Mouse (Mus musculus) MEL-GATA-1-ER (cell line): ENCODE data around the gene Defb20.
"Not testable (repeated sequence)": the region's sequence is repeated elsewhere in the genome, so short reads cannot be mapped to it uniquely, and the experiment has no call there.

ENCODE experiments used
- DNase-seq: peaks from one replicate; pipeline ENCODE4 v3.0.0-alpha.2; 2012; ENCODE audit warnings: low read depth; ENCODE audit errors: extremely low read depth

The Defb20 gene

GRCm38 (mm10) chr2:152476763-152477162, at the start of gene Defb20:
Defb20 (plus strand) TSS chr2:152477063.
- no peak for DNase-seq

- DNase-seq, result no peak
Observed at GRCm38 (mm10) chr2:152427493-152427892, 49.4 kb upstream of the Defb20 start.

DNA sequence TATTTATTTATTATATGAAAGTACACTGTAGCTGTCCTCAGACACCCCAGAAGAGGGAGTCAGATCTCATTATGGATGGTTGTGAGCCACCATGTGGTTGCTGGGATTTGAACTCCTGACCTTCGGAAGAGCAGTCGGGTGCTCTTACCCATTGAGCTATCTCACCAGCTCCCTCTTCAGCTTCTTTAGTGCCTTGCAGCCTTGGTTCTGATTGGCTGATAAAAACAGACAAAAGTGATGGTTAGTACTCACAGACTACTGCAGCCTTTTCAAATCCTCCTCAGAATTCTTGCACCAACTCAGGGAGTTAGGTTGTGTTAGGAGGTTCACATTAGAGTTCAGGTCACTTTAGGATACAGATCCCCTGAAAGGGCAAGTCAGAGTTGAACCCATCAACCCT, 48.4 kb upstream of the Defb20 start:
- DNase-seq, result not testable (repeated sequence)

DNA sequence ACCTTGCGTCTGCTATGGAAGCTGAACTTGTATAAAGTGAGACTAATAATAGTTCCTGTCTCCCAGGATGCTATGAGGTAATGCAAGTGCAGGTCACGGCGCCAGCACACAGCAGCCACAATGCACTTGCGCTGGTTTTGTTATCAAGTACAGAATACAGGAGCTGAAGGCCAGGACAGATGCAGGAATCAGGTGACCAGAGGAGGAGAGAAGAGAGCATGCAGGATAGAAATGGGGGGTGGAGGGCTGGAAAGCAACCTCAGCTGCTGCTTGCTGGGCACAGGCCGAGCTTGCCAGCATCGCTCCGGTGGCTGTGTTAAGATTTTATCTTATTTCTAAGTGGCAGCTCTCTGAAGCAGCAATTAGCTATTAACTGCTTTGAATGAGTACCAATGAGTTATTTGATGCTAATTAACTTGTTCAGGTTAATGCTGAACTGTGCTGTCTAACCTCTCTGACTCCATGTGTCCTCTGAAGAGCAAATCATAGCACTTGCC, 40.4 kb upstream of the Defb20 start:
- DNase-seq, result no peak

DNA sequence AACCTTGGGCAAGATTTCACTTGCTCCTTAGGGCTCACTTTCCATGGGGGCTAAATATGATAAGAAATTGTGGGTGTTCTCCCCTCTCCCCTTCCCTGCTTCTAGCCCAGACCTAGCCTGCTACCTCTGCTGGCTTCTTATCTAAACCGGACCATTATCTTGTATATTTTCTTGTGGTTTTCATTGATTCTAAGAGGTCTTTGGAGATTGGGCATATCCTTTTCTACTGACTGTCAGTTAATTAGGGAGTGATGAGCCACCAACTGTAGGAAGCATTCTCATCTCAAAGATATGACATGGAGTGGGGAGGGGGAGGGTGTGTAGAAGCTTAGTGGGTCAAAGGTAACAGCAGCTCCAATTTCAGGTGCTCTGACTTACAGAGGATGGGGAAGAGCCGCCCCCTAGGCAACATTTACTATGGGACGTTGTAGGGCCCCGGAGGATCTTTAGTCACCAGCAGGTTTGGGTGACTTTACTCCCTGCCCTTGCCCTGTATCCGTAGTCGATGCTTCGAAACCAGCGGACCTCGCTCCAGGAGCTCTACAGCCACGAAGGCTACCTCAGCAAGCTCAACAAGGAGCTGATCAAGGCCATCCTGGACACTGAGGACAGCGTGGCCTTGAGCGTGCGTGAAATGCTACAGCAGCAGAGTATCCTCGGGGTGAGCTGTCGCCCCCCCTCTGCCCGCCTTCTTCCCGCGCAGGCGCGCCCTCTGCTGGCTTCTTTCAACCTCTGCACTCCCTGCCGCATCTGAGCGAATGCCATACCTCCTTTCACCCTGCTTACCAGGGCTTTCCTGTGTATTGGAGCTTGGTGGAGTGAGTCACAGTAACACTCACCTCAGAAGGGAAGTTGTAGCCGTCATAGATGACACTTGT, 39.6 kb upstream of the Defb20 start:
- peak; percentile 53 for DNase-seq

GRCm38 (mm10) chr2:152438963-152439362, 37.9 kb upstream of the Defb20 start:
- DNase-seq, result no peak

GRCm38 (mm10) chr2:152439833-152440232, 37.0 kb upstream of the Defb20 start:
- DNase-seq, result no peak

DNA sequence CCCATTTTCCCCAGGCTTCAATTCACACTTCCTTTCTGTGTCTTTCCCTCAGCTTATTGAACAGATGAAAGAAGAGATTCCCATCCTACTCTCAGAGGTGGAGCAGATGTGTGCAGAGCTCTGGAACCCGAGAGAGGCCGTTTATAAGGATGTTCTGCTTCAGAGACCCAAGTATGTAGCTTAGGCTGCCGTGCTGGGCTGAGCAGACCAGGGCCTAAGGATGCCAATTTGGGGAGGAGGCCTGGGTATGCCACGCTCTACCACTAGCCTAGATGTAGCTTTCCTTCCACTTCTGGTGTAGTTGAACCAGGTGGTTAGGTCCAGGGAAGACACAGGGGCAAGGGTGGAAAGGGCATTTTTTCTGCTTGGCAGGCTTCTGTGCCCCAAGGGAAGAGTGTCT, 34.5 kb upstream of the Defb20 start:
- no peak for DNase-seq

DNA sequence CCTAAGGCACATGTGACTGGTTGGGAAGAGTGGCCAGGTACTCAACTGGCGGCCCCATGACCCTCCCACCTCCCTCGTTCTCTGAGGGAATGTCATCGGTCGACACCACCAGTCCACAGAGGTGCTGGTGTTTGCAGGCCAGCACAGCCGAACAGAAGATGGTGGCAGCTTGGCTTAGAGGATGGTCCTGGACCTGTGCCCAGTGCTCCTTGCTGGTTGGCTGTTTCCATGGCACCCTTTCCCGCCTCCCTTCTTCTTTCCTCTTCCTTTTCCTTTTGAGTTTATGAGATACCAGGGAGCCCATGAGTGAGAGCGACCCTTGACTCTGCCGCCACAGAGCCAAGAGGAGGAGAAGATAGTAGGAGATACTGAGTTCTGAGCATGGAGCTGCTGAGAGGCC, 33.6 kb upstream of the Defb20 start:
- DNase-seq, result no peak

- DNase-seq, result peak; percentile 55
Observed at GRCm38 (mm10) chr2:152446642-152447041, 30.2 kb upstream of the Defb20 start.

DNA sequence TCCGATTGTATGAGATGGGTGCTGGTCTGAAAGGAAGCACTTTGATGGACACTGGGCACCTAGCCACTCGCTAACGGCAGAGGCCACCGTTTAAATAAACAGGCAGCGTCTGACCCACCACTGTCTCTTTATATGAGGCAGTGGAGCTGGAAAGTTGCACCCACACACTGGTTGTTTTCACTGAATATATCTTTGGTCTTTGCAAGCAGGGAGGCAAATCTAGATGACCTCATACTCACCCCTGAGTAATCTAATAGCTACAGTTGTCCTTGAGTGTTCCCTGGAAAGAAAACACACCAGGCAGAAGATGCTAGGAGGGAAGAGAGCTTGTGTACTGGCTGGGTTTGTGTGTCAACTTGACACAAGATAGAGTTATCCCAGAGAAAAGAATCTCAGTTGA, 29.4 kb upstream of the Defb20 start:
- DNase-seq, result no peak

DNA sequence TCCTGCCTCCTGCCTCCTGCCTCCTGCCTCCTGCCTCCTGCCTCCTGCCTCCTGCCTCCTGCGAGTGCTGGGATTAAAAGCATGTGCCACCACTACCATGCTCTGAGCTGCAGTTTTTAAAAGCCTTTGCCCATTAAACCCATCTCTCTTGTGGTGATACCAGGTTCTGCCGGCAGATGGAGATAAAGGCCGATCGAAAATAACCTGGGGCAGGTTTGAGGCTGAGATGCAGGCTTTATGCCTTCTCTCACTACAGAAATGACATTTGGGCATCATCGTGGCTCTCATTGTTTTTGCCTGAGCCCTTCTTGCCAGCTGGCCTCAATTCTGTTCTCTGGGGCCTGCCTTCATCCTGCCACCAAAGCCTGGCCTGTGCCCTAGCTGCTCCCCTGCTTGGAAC, 26.6 kb upstream of the Defb20 start:
- no peak for DNase-seq

- DNase-seq, result no peak
Observed at GRCm38 (mm10) chr2:152452101-152452781, 24.6 kb upstream of the Defb20 start.

DNA sequence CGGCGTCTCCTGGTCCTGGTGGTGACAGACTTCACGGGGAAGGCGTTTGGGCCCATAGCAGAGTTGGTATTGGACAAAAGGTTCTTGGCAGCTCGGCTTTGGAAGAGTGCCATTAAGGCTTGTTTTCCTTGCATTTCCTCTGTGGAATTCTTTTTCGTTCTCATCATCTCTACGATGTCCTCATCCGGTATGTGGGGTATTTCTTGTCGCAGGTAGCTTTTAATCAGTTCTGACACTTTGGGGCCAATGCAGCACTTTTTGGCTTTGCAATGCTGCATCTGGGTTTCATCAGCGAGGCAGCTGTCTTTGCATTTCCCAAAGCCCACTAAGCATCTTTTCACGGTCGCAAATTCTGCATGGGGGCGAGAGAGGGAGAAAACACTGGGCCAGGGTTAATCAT, 17.6 kb upstream of the Defb20 start:
- no peak for DNase-seq

DNA sequence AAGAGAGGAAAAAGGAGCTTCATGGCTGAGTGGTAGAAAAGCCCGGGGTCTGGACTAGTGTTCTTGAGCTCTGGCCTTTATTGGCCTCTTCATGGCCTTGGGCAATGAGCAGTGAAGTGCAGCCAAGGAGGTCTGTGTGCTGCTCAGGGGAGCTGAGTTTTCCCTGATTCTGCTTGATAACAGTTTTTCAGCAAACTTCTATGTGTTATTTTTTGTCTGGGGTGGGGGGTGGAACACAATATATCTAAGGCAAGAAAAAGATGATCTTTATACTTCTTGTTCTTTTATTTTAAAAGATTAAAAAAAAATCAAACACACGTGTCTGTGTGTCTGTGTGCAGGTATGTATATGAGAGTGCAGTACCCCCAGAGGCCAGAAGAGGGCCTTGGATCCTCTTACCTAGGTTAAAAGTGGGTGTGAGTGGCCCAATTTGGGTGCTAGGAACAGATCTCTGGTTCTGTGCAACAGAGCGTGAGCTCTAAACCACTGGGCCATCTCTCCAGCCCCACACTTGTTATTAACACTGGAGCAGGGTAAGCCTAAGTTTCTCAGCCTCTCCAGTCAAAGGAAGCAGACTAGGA, 12.2 kb upstream of the Defb20 start, which contains the start of gene Defb23:
Defb23 (minus strand) TSS at position 51 of the 581 bp plus-strand sequence.
- no peak for DNase-seq

DNA sequence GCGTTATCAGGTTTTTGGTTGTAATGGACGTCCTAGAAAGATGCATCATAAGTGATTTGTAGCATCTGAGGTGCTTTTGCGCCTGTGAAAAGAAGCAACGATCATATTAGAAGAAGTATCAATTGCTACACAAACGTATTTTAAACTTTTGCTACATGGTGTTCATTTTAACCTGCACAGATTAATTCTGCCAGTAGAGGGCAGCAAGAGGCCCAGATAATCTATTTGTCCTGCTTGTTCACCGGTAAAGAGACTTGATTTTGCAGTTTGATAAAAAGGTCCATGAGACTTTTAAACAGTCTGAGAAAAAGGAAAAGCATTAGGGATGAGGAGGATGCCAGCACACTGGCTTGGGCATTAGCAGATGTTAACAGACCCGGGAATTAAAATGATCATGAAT, 5.9 kb upstream of the Defb20 start:
- DNase-seq, result peak; percentile 26

DNA sequence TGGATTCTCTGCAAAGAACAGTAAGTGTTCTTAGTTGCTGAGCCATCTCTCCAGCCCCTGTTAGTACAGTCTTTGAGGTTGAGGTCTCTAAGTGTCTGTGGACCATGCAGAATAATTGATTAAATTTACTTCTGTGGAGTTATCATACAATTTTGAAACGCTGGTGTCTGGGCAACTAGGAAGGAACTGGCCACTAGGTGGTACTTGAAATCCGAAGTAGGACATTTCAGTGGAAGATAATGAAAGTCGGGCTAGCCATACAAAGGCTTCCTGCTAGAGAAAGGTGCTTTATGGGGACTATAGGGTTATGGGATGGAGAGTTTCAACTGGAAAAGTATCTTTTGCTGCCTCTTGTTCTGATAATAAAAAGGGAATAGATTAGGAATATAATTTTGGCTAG, 4.4 kb upstream of the Defb20 start:
- no peak for DNase-seq

DNA sequence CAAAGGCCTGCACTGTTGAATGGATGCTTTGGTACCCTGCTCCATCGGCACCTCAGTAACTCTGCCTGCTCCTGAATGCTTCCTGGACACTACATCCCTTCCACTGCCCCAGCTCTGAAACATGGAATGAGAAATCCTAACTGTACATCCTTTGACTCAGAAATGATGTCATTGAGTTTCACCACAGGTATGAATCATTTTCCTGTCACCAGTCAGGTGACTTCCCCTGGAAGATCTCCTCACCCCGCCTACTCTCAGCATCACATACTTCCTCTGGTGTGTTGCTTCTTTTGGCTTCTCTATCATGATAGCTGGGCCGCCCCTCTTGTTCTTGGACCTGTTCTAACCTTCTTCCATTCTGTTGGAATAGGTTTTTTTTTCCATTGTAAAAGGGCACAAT, 4.0 kb downstream of the Defb20 start:
- no peak for DNase-seq

DNA sequence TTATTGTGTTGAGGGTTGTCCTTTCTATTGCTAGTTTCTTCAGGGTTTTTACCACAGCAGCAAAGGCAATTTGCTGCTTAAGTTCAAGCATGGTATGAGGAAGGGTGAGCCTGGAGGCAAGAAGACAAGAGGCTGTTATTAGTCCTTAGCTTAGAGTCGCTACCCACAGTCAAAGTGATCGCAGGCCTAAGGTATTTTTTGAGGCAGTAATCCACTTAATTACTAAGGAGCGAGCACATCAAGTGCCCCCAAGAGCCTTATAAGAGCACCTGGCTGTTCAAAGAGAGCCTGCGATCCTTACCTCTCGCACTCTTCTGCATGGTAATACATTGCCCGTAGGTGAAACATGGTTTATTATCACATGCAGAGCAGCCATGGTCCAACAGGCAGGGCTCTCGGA, 4.9 kb downstream of the Defb20 start:
- DNase-seq, result no peak

GRCm38 (mm10) chr2:152487024-152487423, 10.2 kb downstream of the Defb20 start:
- no peak for DNase-seq

- DNase-seq, result no peak
Observed at GRCm38 (mm10) chr2:152490038-152490437, 13.2 kb downstream of the Defb20 start, which contains the start of gene Defb22. Defb22 (minus strand) TSS chr2:152490138.

GRCm38 (mm10) chr2:152493151-152493550, 16.3 kb downstream of the Defb20 start:
- DNase-seq, result no peak
